Mouse (Mus musculus): ENCODE data around the gene Nkapd1. TPM values are rescaled to one million over a fixed set of nuclear protein-coding genes. Genes with fewer than 3 reads are reported as not detected.

Gene Nkapd1
- polyA plus RNA-seq, 1 experiment = 4.0 TPM

GRCm38 (mm10) chr9:50617794-50618330 lies 598 bp upstream of the Nkapd1 start:
- no peaks in the 10 kb centered on the region; the same call in 1 of the 2 replicates for H3K27me3 ChIP-seq (ENCODE audit: control insufficient read depth, insufficient read depth, low read length)
- no peak overlapping the region for H3K27ac ChIP-seq (ENCODE audit: insufficient read depth, low read length)
- TF ChIP-seq POLR2A (IDR thresholded peaks at IDR 0.05; ENCODE audit: low read depth, low read length) = no peak
- no peak for TF ChIP-seq CTCF (IDR thresholded peaks at IDR 0.05; ENCODE audit: extremely low read depth, insufficient read depth, insufficient read length, insufficient replicate concordance)
- peaks cover 3% of the 10 kb centered on the region for H3K4me1 ChIP-seq (ENCODE audit: control insufficient read depth, insufficient read depth, insufficient read length)
- peaks cover 10% of the 10 kb centered on the region for H3K36me3 ChIP-seq (ENCODE audit: control insufficient read depth, insufficient read depth, low read length)
- DNase-seq (ENCODE audit: low read depth in 1 of 2, low spot score in 2 of 2) = no peak
- 63% methylated on average over 9 of the region's 9 CpGs for WGBS
- no peak overlapping the region for H3K4me3 ChIP-seq (ENCODE audit: extremely low read depth, insufficient read depth, insufficient read length)

DNA sequence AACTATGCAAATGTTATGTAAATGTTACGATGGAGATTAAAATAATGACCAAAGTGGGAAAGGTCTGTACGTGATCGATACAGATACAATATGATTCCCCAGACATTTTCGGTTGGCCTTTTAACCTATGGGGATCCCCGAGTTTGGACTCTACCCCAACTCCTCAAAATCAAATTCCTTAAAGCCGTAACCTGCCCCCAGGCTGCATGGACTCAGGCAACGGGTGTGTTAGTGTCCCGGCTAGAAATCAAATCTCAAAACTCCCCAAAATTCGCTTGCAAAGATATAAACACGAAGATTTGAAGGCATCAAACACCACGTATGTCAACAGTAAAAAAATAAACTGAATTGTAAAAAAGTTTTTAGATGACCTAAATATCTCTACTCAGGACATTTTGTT lies 1.1 kb downstream of the Nkapd1 start:
- Histone ChIP-seq H3K27me3 (ENCODE audit: control insufficient read depth, insufficient read depth, low read length) (no peaks in the 10 kb centered on the region), H3K36me3 (ENCODE audit: control insufficient read depth, insufficient read depth, low read length) (peaks cover 13% of the 10 kb centered on the region), H3K4me3 (ENCODE audit: extremely low read depth, insufficient read depth, insufficient read length) (peak overlapping the region; percentile 97), H3K4me1 (ENCODE audit: control insufficient read depth, insufficient read depth, insufficient read length) (peaks cover 3% of the 10 kb centered on the region), H3K27ac (ENCODE audit: insufficient read depth, low read length) (no peak overlapping the region)
- no peak for DNase-seq (ENCODE audit: low read depth in 1 of 2, low spot score in 2 of 2)
- 36% methylated on average over 11 of the region's 11 CpGs for WGBS
- TF ChIP-seq CTCF (IDR thresholded peaks at IDR 0.05; ENCODE audit: extremely low read depth, insufficient read depth, insufficient read length, insufficient replicate concordance) (no peak), POLR2A (IDR thresholded peaks at IDR 0.05; ENCODE audit: low read depth, low read length) (no peak)

DNA sequence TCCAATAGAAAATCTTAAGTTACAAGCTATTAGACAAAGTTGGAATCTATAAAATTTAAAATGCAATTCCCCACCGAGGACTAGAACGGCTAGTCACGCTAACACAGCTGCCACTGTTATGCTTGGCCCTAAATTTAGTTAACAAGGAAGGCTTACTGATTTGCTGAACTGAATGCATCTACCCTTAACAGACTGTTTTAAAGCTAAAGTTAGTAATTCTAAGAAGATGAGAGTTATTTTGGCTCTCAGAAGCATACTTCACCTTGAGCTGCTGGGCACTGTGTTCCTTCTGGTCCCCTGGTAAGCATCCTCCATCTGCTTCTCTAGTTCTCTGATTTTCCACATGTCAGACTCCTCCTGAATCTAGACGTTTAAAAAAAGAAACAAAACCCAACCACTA lies 5.1 kb downstream of the Nkapd1 start:
- no peak for DNase-seq (ENCODE audit: low read depth in 1 of 2, low spot score in 2 of 2)
- TF ChIP-seq CTCF (IDR thresholded peaks at IDR 0.05; ENCODE audit: extremely low read depth, insufficient read depth, insufficient read length, insufficient replicate concordance) (no peak), POLR2A (IDR thresholded peaks at IDR 0.05; ENCODE audit: low read depth, low read length) (no peak)
- H3K27ac ChIP-seq (ENCODE audit: insufficient read depth, low read length) = no peak overlapping the region
- WGBS = 89% methylated on average over 4 of the region's 4 CpGs
- H3K4me1 ChIP-seq (ENCODE audit: control insufficient read depth, insufficient read depth, insufficient read length) = peaks cover 3% of the 10 kb centered on the region
- peaks cover 28% of the 10 kb centered on the region for H3K36me3 ChIP-seq (ENCODE audit: control insufficient read depth, insufficient read depth, low read length)
- H3K4me3 ChIP-seq (ENCODE audit: extremely low read depth, insufficient read depth, insufficient read length) = no peak overlapping the region
- no peaks in the 10 kb centered on the region for H3K27me3 ChIP-seq (ENCODE audit: control insufficient read depth, insufficient read depth, low read length)

DNA sequence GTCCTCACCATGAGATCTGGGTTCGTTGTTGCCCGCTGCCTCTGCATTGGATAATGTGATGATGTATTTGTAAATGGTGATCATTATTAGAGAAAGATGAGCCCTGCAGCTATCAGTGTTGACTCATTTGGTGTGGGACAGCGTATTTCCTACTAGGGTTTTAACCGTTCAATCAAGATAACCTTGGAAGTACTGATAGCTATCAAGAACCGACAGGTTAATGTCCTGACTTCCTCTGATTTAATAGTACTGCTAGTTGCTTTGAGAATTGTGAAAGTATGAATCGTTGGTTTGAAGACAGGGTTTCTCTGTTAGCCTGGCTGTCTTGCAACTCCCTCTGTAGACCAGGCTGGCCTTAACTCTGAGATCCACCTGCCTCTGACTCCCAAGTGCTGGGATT lies 12.9 kb downstream of the Nkapd1 start:
- DNase-seq (ENCODE audit: low read depth in 1 of 2, low spot score in 2 of 2) = no peak
- Histone ChIP-seq H3K27me3 (ENCODE audit: control insufficient read depth, insufficient read depth, low read length) (no peaks in the 10 kb centered on the region), H3K36me3 (ENCODE audit: control insufficient read depth, insufficient read depth, low read length) (peaks cover 14% of the 10 kb centered on the region), H3K4me3 (ENCODE audit: extremely low read depth, insufficient read depth, insufficient read length) (peak overlapping the region; percentile 85), H3K4me1 (ENCODE audit: control insufficient read depth, insufficient read depth, insufficient read length) (peaks cover 5% of the 10 kb centered on the region), H3K27ac (ENCODE audit: insufficient read depth, low read length) (peak overlapping the region; percentile 84; the same call in 1 of the 2 replicates)
- TF ChIP-seq POLR2A (IDR thresholded peaks at IDR 0.05; ENCODE audit: low read depth, low read length) = no peak
- no peak for TF ChIP-seq CTCF (IDR thresholded peaks at IDR 0.05; ENCODE audit: extremely low read depth, insufficient read depth, insufficient read length, insufficient replicate concordance)
- 3% methylated on average over 6 of the region's 6 CpGs for WGBS

GRCm38 (mm10) chr9:50603998-50604324 lies 13.3 kb downstream of the Nkapd1 start:
- H3K36me3 ChIP-seq (ENCODE audit: control insufficient read depth, insufficient read depth, low read length) = peaks cover 15% of the 10 kb centered on the region

GRCm38 (mm10) chr9:50603189-50603997 lies 13.9 kb downstream of the Nkapd1 start, which contains the start of the genes Sdhd and Timm8b:
Sdhd (minus strand) TSS chr9:50603812.
Timm8b (plus strand) TSS chr9:50603910.
- Histone ChIP-seq H3K4me3 (ENCODE audit: extremely low read depth, insufficient read depth, insufficient read length) (peak within 1 kb of the TSS; percentile 85), H3K27ac (ENCODE audit: insufficient read depth, low read length) (peak within 1 kb of the TSS; percentile 84), H3K4me1 (ENCODE audit: control insufficient read depth, insufficient read depth, insufficient read length) (peaks cover 5% of the 10 kb centered on the region), H3K36me3 (ENCODE audit: control insufficient read depth, insufficient read depth, low read length) (peaks cover 15% of the 10 kb centered on the region), H3K27me3 (ENCODE audit: control insufficient read depth, insufficient read depth, low read length) (no peaks in the 10 kb centered on the region)
- under 1% methylated on average over 48 of the region's 48 CpGs for WGBS
- no peak for TF ChIP-seq CTCF (IDR thresholded peaks at IDR 0.05; ENCODE audit: extremely low read depth, insufficient read depth, insufficient read length, insufficient replicate concordance)
- peak; percentile 62 for TF ChIP-seq POLR2A (IDR thresholded peaks at IDR 0.05; ENCODE audit: low read depth, low read length)
- DNase-seq (ENCODE audit: low read depth in 1 of 2, low spot score in 2 of 2) = peak; percentile 91 to 92

More at GRCm38 (mm10) chr9:50603998-50604324, 13.3 kb downstream of the Nkapd1 start:
- H3K27me3 ChIP-seq (ENCODE audit: control insufficient read depth, insufficient read depth, low read length) = no peaks in the 10 kb centered on the region
- TF ChIP-seq CTCF (IDR thresholded peaks at IDR 0.05; ENCODE audit: extremely low read depth, insufficient read depth, insufficient read length, insufficient replicate concordance) = no peak
- no peak for TF ChIP-seq POLR2A (IDR thresholded peaks at IDR 0.05; ENCODE audit: low read depth, low read length)
- no peak for DNase-seq (ENCODE audit: low read depth in 1 of 2, low spot score in 2 of 2)
- peak overlapping the region; percentile 84 for H3K27ac ChIP-seq (ENCODE audit: insufficient read depth, low read length)
- H3K4me1 ChIP-seq (ENCODE audit: control insufficient read depth, insufficient read depth, insufficient read length) = peaks cover 5% of the 10 kb centered on the region
- WGBS = under 1% methylated on average over 24 of the region's 24 CpGs
- peak overlapping the region; percentile 85 for H3K4me3 ChIP-seq (ENCODE audit: extremely low read depth, insufficient read depth, insufficient read length)

Data from spleen, adult 2 months (tissue).